Comparison of ENCODE assay signal across 8 mouse cellular contexts in the genomic region with DNA sequence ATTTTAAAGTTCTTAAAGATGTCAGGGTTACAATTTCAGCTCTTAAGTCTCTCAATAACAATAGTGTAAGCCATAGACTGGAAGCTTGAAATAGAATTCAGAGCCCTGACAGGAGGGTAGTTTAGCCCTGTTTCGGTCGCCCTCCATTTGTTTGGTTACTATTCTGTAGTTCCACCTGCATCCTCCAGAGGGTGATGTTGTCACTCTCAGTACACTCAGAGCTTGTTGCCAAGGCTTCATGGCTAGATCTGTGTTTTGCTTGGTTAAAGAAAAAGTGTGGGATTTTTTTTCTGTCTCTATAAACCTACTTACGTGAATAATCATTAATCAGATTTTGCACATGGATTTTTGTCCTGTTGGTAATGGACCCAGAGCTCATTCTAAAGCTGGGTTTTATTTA. TPM values are rescaled to one million over a fixed set of nuclear protein-coding genes. Genes with fewer than 3 reads are reported as not detected.
A peak's percentile ranks its signal among the peaks of the same experiment; 100 is the strongest.
DNase-seq lines count a peak whose midpoint lies in the region; ATAC-seq and TF ChIP-seq lines count a peak whose summit lies in the region.

No protein-coding gene starts in this region.

- peak; percentile 97 for TF ChIP-seq CTCF in lung, postnatal 0 days (IDR thresholded peaks at IDR 0.05)

- no peak for TF ChIP-seq EP300 in lung, postnatal 0 days (IDR thresholded peaks at IDR 0.05)

- H3K4me2 ChIP-seq in lung, postnatal 0 days (replicated peaks; ENCODE audit: low read depth, low read length): no peak overlapping the region

- no peak overlapping the region for H3K9ac ChIP-seq in lung, postnatal 0 days (replicated peaks; ENCODE audit: low read depth)

- H3K4me3 ChIP-seq in lung, postnatal 0 days (ENCODE audit: low read depth, low read length): no peak overlapping the region

- DNase-seq in cerebellum, adult 18-20 months: peak; percentile 66 to 73
- no peak for DNase-seq in cerebellum, adult 11-12 months
- DNase-seq in CD8-positive naive resting alpha-beta T cell, adult 2 months (ENCODE audit: low read depth in 2 of 2, low spot score in 2 of 2): peak; percentile 33 to 65
- peak; percentile 52 to 78 for DNase-seq in heart, postnatal 14 days
- DNase-seq in kidney, postnatal 10 days: peak; percentile 75
- peak; percentile 88 for DNase-seq in lung, postnatal 0 days (ENCODE audit: low spot score)
- peak; percentile 82 for DNase-seq in retina, embryonic 14.5 days (ENCODE audit: low spot score)

- H3K4me1 ChIP-seq in lung, postnatal 0 days (ENCODE audit: insufficient read depth, low read depth, low read length): no peaks in the 10 kb centered on the region

- no peak overlapping the region for H3K27ac ChIP-seq in lung, postnatal 0 days (ENCODE audit: low read length)

- peak; percentile 85 for ATAC-seq in common myeloid progenitor, adult 5-6 weeks (replicated peaks; ENCODE audit: low read depth, poor library complexity, severe bottlenecking)
- ATAC-seq in lung, postnatal 0 days: peak; percentile 45; the same call in 1 of the 2 replicates

- H3K9me3 ChIP-seq in lung, postnatal 0 days (ENCODE audit: low read length): no peaks in the 10 kb centered on the region

- 0 out of 2 replicates have a peak, but pooled peaks cover 5% of the 10 kb centered on the region for H3K36me3 ChIP-seq in lung, postnatal 0 days (ENCODE audit: insufficient read depth, low read length)

- 20% methylated on average over 3 of the region's 3 CpGs for WGBS in lung, postnatal 0 days

- H3K27me3 ChIP-seq in lung, postnatal 0 days (replicated peaks; ENCODE audit: insufficient read depth, low read length): no peaks in the 10 kb centered on the region

- intact Hi-C loops in heart, postnatal 14 days (cut with DNase I): loop anchor here (1.0 to 10.0 kb wide), 4 partner anchors 162 to 406 kb away; partner anchors contain the start of gene Khdc1a

RNA-seq across cellular contexts. Expression of gene Efhc1, which starts 12.4 kb away (rescaled TPM):
- 0.73 TPM in 1 of 2 replicates, not detected in the other for total RNA-seq in common myeloid progenitor, adult 5-6 weeks (2017)
- total RNA-seq in heart, postnatal 14 days (2021): 1 to 10 TPM in 1 of 2 experiments, under 1 TPM in 1; 0.71 to 1.6 TPM
- polyA plus RNA-seq in lung, postnatal 0 days (2015; fragmentation: Nextera tagmentation; extraction: Ambion mirVana): 8.4 and 10.3 TPM in 2 replicates

RNA-seq across cellular contexts. Expression of gene Paqr8, which starts 48.6 kb away (rescaled TPM):
- 3.2 and 4.6 TPM in 2 replicates for total RNA-seq in common myeloid progenitor, adult 5-6 weeks (2017)
- total RNA-seq in heart, postnatal 14 days (2021): 1 to 10 TPM; 2.4 to 3.6 TPM
- polyA plus RNA-seq in lung, postnatal 0 days (2015; fragmentation: Nextera tagmentation; extraction: Ambion mirVana): 4.8 and 8.3 TPM in 2 replicates
